Mouse (Mus musculus) right cerebral cortex, postnatal 14 days (tissue): ENCODE results near the gene Pde9a.

Experiments used
- DNase-seq: peaks from one replicate; pipeline ENCODE4 v3.0.0; 2022

The Pde9a gene

GRCm38 (mm10) chr17:31433978-31434797, 48.2 kb downstream of the Pde9a start:
- DNase-seq, result no peak

DNA sequence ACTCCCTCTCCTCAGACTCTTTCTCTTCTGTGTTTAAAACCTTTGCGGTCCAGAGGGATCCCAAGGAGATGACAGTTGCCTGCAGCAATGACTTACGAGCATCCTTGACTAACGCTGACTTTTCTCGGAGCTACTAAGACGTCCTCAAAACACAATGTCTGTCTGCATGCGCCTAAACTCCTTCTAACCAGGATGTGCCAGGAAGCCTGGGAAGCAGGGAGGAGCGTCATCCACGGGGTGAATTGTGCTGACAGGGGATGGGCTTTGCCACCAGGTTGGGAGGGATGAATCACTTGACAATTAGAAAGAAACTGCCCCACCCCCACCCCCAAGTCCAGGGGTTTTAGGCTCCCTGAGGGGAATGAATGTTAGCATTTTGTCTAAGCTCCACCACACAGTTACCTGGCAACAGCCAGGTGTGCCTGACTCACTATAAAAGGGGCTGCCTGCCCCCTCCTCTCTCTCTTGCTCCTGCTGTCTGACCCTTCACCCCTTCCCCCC, 48.9 kb downstream of the Pde9a start:
- no peak for DNase-seq

- DNase-seq, result no peak
Measured at GRCm38 (mm10) chr17:31435934-31436813, 50.2 kb downstream of the Pde9a start.

GRCm38 (mm10) chr17:31436814-31437406, 50.9 kb downstream of the Pde9a start:
- no peak for DNase-seq

DNA sequence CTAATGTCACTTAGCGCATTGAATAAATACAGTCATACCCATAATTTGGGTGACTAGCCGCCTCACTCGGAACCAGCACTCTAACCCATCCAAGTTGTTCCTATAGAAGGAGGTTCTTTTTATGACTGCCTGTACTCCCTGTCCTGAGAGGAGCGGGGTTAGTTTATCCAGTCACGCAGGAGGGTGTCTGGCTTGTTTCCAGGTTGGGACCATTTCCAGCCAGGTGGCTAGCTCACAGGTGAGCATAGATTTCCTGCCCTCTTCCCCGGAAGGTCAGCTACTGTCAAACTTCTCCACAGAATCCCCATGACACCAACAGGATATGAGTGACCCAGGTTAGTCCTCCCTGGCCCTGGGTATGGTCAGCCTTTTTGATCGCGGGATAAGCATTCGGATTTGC, 51.5 kb downstream of the Pde9a start:
- DNase-seq, result no peak

DNA sequence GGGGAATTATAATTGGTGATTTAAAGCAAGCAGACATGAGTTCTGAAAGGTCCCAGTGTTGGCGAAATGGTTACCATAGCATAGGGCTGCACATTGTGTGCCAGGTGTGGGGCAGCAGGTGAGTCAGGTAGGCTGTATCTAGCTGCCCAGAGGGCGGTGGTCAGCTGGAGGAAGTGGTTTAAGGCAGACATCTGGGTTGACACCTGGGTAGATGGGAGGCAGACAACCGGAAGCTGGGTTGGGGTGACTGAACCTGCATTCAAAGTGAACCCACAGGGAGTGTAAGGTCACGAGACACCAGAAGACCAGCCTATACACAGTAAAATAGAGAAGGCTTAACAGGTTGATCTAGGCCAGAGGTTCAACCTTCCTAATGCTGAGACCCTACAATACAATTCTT, 54.0 kb downstream of the Pde9a start:
- DNase-seq, result no peak

DNA sequence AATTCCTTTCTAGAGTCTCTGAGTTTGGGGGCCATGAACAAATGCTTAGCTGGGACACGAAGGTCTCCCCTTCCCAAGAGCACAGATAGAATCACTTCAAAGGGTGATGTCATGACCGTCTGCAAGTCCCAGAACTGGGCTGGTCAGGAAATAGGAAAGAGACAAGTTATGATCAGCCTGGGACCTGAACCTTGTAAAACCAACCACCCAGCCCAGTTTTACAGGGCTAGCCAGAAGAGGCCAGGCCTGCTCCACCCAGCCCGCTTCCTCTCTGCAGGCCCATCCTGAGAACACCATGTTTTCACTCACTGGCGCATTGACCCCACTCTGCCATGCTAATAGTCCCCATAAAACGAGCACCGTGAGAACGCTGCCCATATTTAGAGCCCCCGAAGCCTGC, 56.5 kb downstream of the Pde9a start:
- DNase-seq, result no peak

GRCm38 (mm10) chr17:31444251-31444650, 58.2 kb downstream of the Pde9a start:
- DNase-seq, result no peak

GRCm38 (mm10) chr17:31445061-31445731, 59.2 kb downstream of the Pde9a start:
- no peak for DNase-seq

GRCm38 (mm10) chr17:31447766-31448165, 61.8 kb downstream of the Pde9a start:
- no peak for DNase-seq

DNA sequence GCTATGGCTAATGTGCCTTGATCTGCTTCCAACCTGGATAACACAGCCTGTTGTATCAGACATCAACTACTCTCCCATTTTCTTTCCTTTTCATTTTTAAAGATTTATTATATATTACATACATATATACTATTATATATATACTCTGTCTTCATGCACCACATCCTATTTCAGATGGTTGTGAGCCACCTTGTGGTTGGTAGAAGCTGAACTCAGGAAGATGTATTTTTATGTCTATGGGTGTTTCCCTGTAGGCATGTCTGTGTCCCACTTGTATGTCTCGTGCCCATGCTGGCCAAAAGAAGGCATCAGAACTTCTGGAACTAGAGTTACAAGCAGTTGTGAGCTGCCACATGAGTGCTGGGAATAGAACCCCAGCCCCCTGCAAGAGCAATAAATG, 62.5 kb downstream of the Pde9a start:
- no peak for DNase-seq

- DNase-seq, result peak; percentile 41
Measured at GRCm38 (mm10) chr17:31450206-31450605, 64.2 kb downstream of the Pde9a start.

DNA sequence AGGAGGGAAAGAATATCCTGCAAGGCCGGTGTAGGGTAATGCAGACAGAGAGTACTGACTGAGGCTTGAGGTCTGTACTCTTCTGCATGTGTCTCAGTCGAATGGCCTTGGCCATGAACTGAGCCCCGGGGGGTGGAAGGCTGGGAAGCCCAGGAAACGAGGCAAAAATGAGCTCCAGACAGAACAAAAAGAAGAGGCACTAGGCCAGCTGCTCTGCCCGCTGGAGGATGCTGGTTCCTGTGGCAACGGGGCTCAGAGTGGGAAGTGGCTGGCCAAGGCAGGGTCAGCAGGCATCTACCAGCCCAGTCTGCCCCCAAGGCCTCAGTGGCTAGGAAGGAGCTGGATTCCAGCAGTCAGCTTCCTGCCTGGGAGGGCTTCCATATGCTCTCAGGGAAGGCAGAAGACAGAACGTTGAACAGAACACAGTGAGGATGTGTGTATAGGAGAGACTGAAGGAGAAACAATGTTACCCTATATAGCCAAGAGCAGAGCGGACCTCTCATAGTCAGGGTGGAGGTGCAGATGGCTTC, 65.2 kb downstream of the Pde9a start:
- peak; percentile 39 for DNase-seq

GRCm38 (mm10) chr17:31452816-31453215, 66.8 kb downstream of the Pde9a start:
- no peak for DNase-seq

- no peak for DNase-seq
Measured at GRCm38 (mm10) chr17:31453476-31453875, 67.5 kb downstream of the Pde9a start.

- DNase-seq, result no peak
Measured at GRCm38 (mm10) chr17:31454056-31454455, 68.0 kb downstream of the Pde9a start.

- peak; percentile 25 for DNase-seq
Measured at GRCm38 (mm10) chr17:31456723-31457567, 70.9 kb downstream of the Pde9a start.

- no peak for DNase-seq
Measured at GRCm38 (mm10) chr17:31460416-31460815, 74.4 kb downstream of the Pde9a start.

- no peak for DNase-seq
Measured at GRCm38 (mm10) chr17:31462506-31462905, 76.5 kb downstream of the Pde9a start.

- no peak for DNase-seq
Measured at GRCm38 (mm10) chr17:31466854-31467253, 80.8 kb downstream of the Pde9a start.

DNA sequence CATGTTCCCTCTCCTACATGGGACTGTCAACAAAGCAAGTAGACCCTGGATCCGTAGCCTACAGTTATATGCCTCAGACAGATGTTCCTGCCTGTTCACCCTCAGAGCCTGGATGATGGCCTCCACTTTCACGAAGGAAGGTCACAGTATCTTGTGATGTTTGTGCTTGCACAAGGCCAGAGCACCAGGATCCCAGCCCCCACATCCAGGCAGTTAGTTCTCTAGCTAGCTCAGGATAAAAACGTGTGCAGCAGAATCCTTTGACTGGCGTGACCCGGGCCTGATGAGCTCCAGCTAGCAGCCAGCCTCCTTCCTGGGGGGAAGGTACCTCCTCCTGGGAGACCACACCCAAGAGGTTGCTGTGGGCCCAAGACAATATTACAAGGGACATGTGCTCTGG, 82.5 kb downstream of the Pde9a start:
- DNase-seq, result no peak
